Mouse (Mus musculus) ES-Bruce4 (cell line): ENCODE results near the gene Ceacam2.

Experiments
- CTCF ChIP-seq: IDR thresholded peaks from one replicate; pipeline ENCODE4 v1.8.1; 2011; ENCODE audit warnings: low read depth, low read length
- POLR2A ChIP-seq: IDR thresholded peaks from one replicate; pipeline ENCODE4 v1.8.1; 2011; ENCODE audit warnings: low read length; ENCODE audit not compliant: insufficient read depth

GRCm38 (mm10) chr7:25479440-25479839 is 60.2 kb downstream of the Ceacam2 start:
- TF ChIP-seq POLR2A (no peak), CTCF (peak; percentile 47)
